Mouse (Mus musculus) bone marrow, adult 2 months (tissue): ENCODE measurements around the gene D1Pas1.

Source experiments
- CTCF ChIP-seq: fragments of 200-500 bp; IDR thresholded peaks from 2 replicates; pipeline ENCODE4 v1.5.1; 2011; ENCODE audit warnings: low read length, control low read depth; ENCODE audit not compliant: control insufficient read depth, insufficient read depth
- POLR2A ChIP-seq: fragments of 200-500 bp; IDR thresholded peaks from 2 replicates; pipeline ENCODE4 v1.6.1; 2011; ENCODE audit warnings: low read depth, mild to moderate bottlenecking, control low read depth, low read length, borderline replicate concordance; ENCODE audit not compliant: control insufficient read depth

DNA sequence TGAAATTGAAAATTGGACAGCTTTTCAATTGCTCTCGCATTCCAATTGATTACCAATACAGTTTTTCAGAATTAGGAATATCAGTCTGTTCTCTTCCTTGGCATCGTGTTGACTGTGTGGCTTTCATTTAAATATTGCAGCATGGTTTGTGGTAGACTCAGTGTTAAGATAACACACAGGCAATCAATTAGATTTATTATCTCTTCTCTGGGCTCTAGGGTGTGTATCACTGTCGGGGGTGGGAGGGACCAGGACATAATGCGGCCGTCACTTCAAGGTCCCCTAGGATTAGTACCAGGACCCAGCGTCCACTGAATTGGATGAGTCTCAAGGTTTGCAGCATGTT lies 36.4 kb upstream of the D1Pas1 start:
- TF ChIP-seq CTCF = no peak
- no peak for TF ChIP-seq POLR2A
